Mouse (Mus musculus) CD4-positive helper T cell, adult 2 months (primary cell): Measurements from ENCODE around the gene Ccr7.

Experiments
- DNase-seq: peaks from one replicate; pipeline ENCODE4 v3.0.0-alpha.2; 2012; ENCODE audit warnings: low read depth, missing footprints, low spot score

Ccr7 gene

GRCm38 (mm10) chr11:99117907-99118306 is 37.0 kb downstream of the Ccr7 start:
- no peak for DNase-seq

- DNase-seq, result peak; percentile 72
Observed at GRCm38 (mm10) chr11:99115940-99116339, 38.9 kb downstream of the Ccr7 start.

- DNase-seq, result no peak
Observed at GRCm38 (mm10) chr11:99113111-99113510, 41.8 kb downstream of the Ccr7 start.

- DNase-seq, result no peak
Observed at GRCm38 (mm10) chr11:99112700-99113099, 42.2 kb downstream of the Ccr7 start.

- no peak for DNase-seq
Observed at GRCm38 (mm10) chr11:99111631-99112030, 43.2 kb downstream of the Ccr7 start.

GRCm38 (mm10) chr11:99111155-99111554 is 43.7 kb downstream of the Ccr7 start:
- peak; percentile 66 for DNase-seq

- peak; percentile 53 for DNase-seq
Observed at GRCm38 (mm10) chr11:99110370-99111110, 44.3 kb downstream of the Ccr7 start.

- DNase-seq, result no peak
Observed at GRCm38 (mm10) chr11:99108296-99108695, 46.6 kb downstream of the Ccr7 start.

- DNase-seq, result no peak
Observed at GRCm38 (mm10) chr11:99105981-99106726, 48.7 kb downstream of the Ccr7 start.

- DNase-seq, result peak; percentile 90
Observed at GRCm38 (mm10) chr11:99104609-99105410, 50.1 kb downstream of the Ccr7 start.

- no peak for DNase-seq
Observed at GRCm38 (mm10) chr11:99102575-99103270, 52.2 kb downstream of the Ccr7 start.

- no peak for DNase-seq
Observed at GRCm38 (mm10) chr11:99101693-99102092, 53.2 kb downstream of the Ccr7 start.

GRCm38 (mm10) chr11:99100215-99100614 is 54.7 kb downstream of the Ccr7 start:
- peak; percentile 41 for DNase-seq

- DNase-seq, result no peak
Observed at GRCm38 (mm10) chr11:99099516-99099915, 55.4 kb downstream of the Ccr7 start.

- peak; percentile 38 for DNase-seq
Observed at GRCm38 (mm10) chr11:99098924-99099323, 56.0 kb downstream of the Ccr7 start.

GRCm38 (mm10) chr11:99096996-99097774 is 57.7 kb downstream of the Ccr7 start:
- DNase-seq, result no peak

- DNase-seq, result no peak
Observed at GRCm38 (mm10) chr11:99096417-99096816, 58.5 kb downstream of the Ccr7 start.

GRCm38 (mm10) chr11:99095759-99096158 is 59.1 kb downstream of the Ccr7 start:
- no peak for DNase-seq

GRCm38 (mm10) chr11:99094911-99095676 is 59.8 kb downstream of the Ccr7 start:
- no peak for DNase-seq
